Mouse (Mus musculus) CD4-positive helper T cell, adult 2 months (primary cell): ENCODE results near the gene Rptor.

Experiments
- DNase-seq: peaks from one replicate; pipeline ENCODE4 v3.0.0-alpha.2; 2012; ENCODE audit warnings: low read depth, missing footprints, low spot score

Gene Rptor

GRCm38 (mm10) chr11:119650456-119650855, 47.8 kb downstream of the Rptor start:
- no peak for DNase-seq

GRCm38 (mm10) chr11:119653336-119653735, 50.6 kb downstream of the Rptor start:
- no peak for DNase-seq

- DNase-seq = no peak
Observed at GRCm38 (mm10) chr11:119657534-119657933, 54.8 kb downstream of the Rptor start.

GRCm38 (mm10) chr11:119659296-119659695, 56.6 kb downstream of the Rptor start:
- no peak for DNase-seq

- DNase-seq = peak; percentile 56
Observed at GRCm38 (mm10) chr11:119661479-119661878, 58.8 kb downstream of the Rptor start.

GRCm38 (mm10) chr11:119663876-119664275, 61.2 kb downstream of the Rptor start:
- no peak for DNase-seq

GRCm38 (mm10) chr11:119664678-119665307, 62.1 kb downstream of the Rptor start:
- DNase-seq = no peak

- DNase-seq = no peak
Observed at GRCm38 (mm10) chr11:119665308-119665702, 62.6 kb downstream of the Rptor start.

GRCm38 (mm10) chr11:119666567-119667108, 63.9 kb downstream of the Rptor start:
- no peak for DNase-seq

- peak; percentile 91 for DNase-seq
Observed at GRCm38 (mm10) chr11:119670690-119671666, 68.3 kb downstream of the Rptor start.

GRCm38 (mm10) chr11:119672041-119672440, 69.3 kb downstream of the Rptor start:
- DNase-seq = no peak

GRCm38 (mm10) chr11:119672775-119673174, 70.1 kb downstream of the Rptor start:
- DNase-seq = no peak

- no peak for DNase-seq
Observed at GRCm38 (mm10) chr11:119674835-119675234, 72.1 kb downstream of the Rptor start.

GRCm38 (mm10) chr11:119675546-119675945, 72.8 kb downstream of the Rptor start:
- DNase-seq = no peak

GRCm38 (mm10) chr11:119676751-119677411, 74.2 kb downstream of the Rptor start:
- peak; percentile 71 for DNase-seq

- DNase-seq = no peak
Observed at GRCm38 (mm10) chr11:119678427-119678826, 75.7 kb downstream of the Rptor start.

GRCm38 (mm10) chr11:119680735-119681134, 78.0 kb downstream of the Rptor start:
- peak; percentile 32 for DNase-seq

- DNase-seq = no peak
Observed at GRCm38 (mm10) chr11:119682285-119682684, 79.6 kb downstream of the Rptor start.

GRCm38 (mm10) chr11:119683796-119684195, 81.1 kb downstream of the Rptor start:
- no peak for DNase-seq

GRCm38 (mm10) chr11:119685477-119685876, 82.8 kb downstream of the Rptor start:
- DNase-seq = no peak

GRCm38 (mm10) chr11:119685910-119686659, 83.4 kb downstream of the Rptor start:
- DNase-seq = no peak
